In genomic region chr9:114011203-114011602, GRCm38 (mm10) we compare ENCODE assay signal across 23 mouse cellular contexts. TPM values are rescaled to one million over a fixed set of nuclear protein-coding genes. Genes with fewer than 3 reads are reported as not detected.
DNase-seq lines count a peak whose midpoint lies in the region; ATAC-seq and TF ChIP-seq lines count a peak whose summit lies in the region.
"Had no signal": no experiment of that assay in that cellular context is flagged by ENCODE, and none has a peak within 500 bp of the region (broad histone marks: within the 10 kb centered on the region; RNA-seq: fewer than 3 reads in every experiment).

No protein-coding gene starts in this region.

- H3K4me3 ChIP-seq in ES-Bruce4 (ENCODE audit: low read depth, low read length) = no peak overlapping the region
- no peak overlapping the region for H3K4me3 ChIP-seq in liver, embryonic 14.5 days (ENCODE audit: insufficient read depth in 1 of 2, low read depth in 2 of 2, low read length in 2 of 2)
- H3K4me3 ChIP-seq: forebrain, embryonic 10.5 days; heart, embryonic 15.5 days; hindbrain, embryonic 10.5 days; limb, embryonic 15.5 days; lung, embryonic 15.5 days; midbrain, embryonic 15.5 days; neural tube, embryonic 15.5 days had no signal

- WGBS in liver, embryonic 14.5 days (ENCODE audit: insufficient replicate concordance) = 57% methylated on average over 18 of the region's 18 CpGs

- TF ChIP-seq POLR2A in ES-Bruce4 (IDR thresholded peaks at IDR 0.05; ENCODE audit: insufficient read depth, low read length) = no peak

- H3K9me3 ChIP-seq in ES-Bruce4 (replicated peaks; ENCODE audit: control insufficient read depth, insufficient read depth, low read length, poor library complexity, severe bottlenecking) = no peaks in the 10 kb centered on the region
- H3K9me3 ChIP-seq in liver, embryonic 14.5 days (ENCODE audit: control insufficient read depth, low read length) = peaks cover 4% of the 10 kb centered on the region; the same call in 1 of the 2 replicates
- H3K9me3 ChIP-seq: forebrain, embryonic 10.5 days; heart, embryonic 15.5 days; hindbrain, embryonic 10.5 days; limb, embryonic 15.5 days; lung, embryonic 15.5 days; midbrain, embryonic 15.5 days; neural tube, embryonic 15.5 days had no signal

- 0 out of 2 replicates have a peak, but pooled peaks have one; percentile 34 for TF ChIP-seq EP300 in ES-Bruce4 (IDR thresholded peaks at IDR 0.05; ENCODE audit: insufficient read depth, low read depth, low read length)
- no peak for TF ChIP-seq EP300 in liver, embryonic 14.5 days (IDR thresholded peaks at IDR 0.05; ENCODE audit: low read depth)

- TF ChIP-seq CTCF in ES-Bruce4 (IDR thresholded peaks at IDR 0.05; ENCODE audit: low read depth, low read length) = no peak
- TF ChIP-seq CTCF in liver, embryonic 14.5 days (IDR thresholded peaks at IDR 0.05; ENCODE audit: low read depth) = no peak

- H3K4me1 ChIP-seq in ES-Bruce4 (ENCODE audit: control insufficient read depth, insufficient read depth, low read length) = no peaks in the 10 kb centered on the region
- H3K4me1 ChIP-seq in liver, embryonic 14.5 days (replicated peaks; ENCODE audit: control insufficient read depth in 2 of 2, insufficient read depth in 2 of 2, low read length in 1 of 2) = peaks cover 0 to 4% of the 10 kb centered on the region in 2 experiments; a peak in 2 of 4 replicates
- H3K4me1 ChIP-seq: heart, embryonic 15.5 days; limb, embryonic 15.5 days; lung, embryonic 15.5 days; midbrain, embryonic 15.5 days; neural tube, embryonic 15.5 days had no signal

- no peak overlapping the region for H3K9ac ChIP-seq in ES-Bruce4 (ENCODE audit: low read depth, poor library complexity, severe bottlenecking)
- H3K9ac ChIP-seq in liver, embryonic 14.5 days (replicated peaks) = no peak overlapping the region
- H3K9ac ChIP-seq: heart, embryonic 15.5 days; limb, embryonic 15.5 days; lung, embryonic 15.5 days; midbrain, embryonic 15.5 days; neural tube, embryonic 15.5 days had no signal

- peak; percentile 11 for DNase-seq in 416B (ENCODE audit: low read depth)
- DNase-seq in c-Kit-positive CD71-positive TER-119-positive erythroid progenitor cells, embryonic 14.5 days (ENCODE audit: low spot score) = peak; percentile 23
- DNase-seq in liver, embryonic 14.5 days (ENCODE audit: low read depth in 3 of 3, low spot score in 3 of 3) = no peak
- no peak for DNase-seq in lung, postnatal 25 days (ENCODE audit: low spot score)
- DNase-seq in right cerebral cortex, postnatal 4 days = no peak
- DNase-seq in urinary bladder, adult 18-20 months (ENCODE audit: low spot score in 2 of 2) = no peak
- DNase-seq: adrenal gland, postnatal 10 days; cerebellum, adult 11 months; cerebellum, postnatal 25 days; gastrocnemius, postnatal 10 days; heart, adult 18-20 months; kidney, adult 18-20 months; thymus, postnatal 14 days had no signal

- H3K36me3 ChIP-seq in ES-Bruce4 (ENCODE audit: control insufficient read depth, insufficient read depth, low read length, poor library complexity, severe bottlenecking) = no peaks in the 10 kb centered on the region
- H3K36me3 ChIP-seq in liver, embryonic 14.5 days (replicated peaks; ENCODE audit: control insufficient read depth, insufficient read depth, low read depth) = no peaks in the 10 kb centered on the region
- H3K36me3 ChIP-seq: heart, embryonic 15.5 days; limb, embryonic 15.5 days; lung, embryonic 15.5 days had no signal

- H3K27me3 ChIP-seq in ES-Bruce4 (ENCODE audit: control insufficient read depth, insufficient read depth, low read length, poor library complexity, severe bottlenecking) = no peaks in the 10 kb centered on the region
- no peaks in the 10 kb centered on the region for H3K27me3 ChIP-seq in liver, embryonic 14.5 days (ENCODE audit: control insufficient read depth, insufficient read depth, low read length)
- H3K27me3 ChIP-seq: heart, embryonic 15.5 days; limb, embryonic 15.5 days; lung, embryonic 15.5 days; midbrain, embryonic 15.5 days; neural tube, embryonic 15.5 days had no signal

- no peak overlapping the region for H3K4me2 ChIP-seq in liver, embryonic 14.5 days (ENCODE audit: low read depth)
- H3K4me2 ChIP-seq: heart, embryonic 15.5 days; limb, embryonic 15.5 days; lung, embryonic 15.5 days; midbrain, embryonic 15.5 days; neural tube, embryonic 15.5 days had no signal

- ATAC-seq in liver, embryonic 14.5 days (ENCODE audit: insufficient read depth) = 0 out of 2 replicates have a peak, but pooled peaks have one; percentile 21
- ATAC-seq: midbrain, embryonic 15.5 days had no signal

- no peak overlapping the region for H3K27ac ChIP-seq in ES-Bruce4 (ENCODE audit: insufficient read depth, low read length)
- H3K27ac ChIP-seq in liver, embryonic 14.5 days = no peak overlapping the region
- H3K27ac ChIP-seq: forebrain, embryonic 10.5 days; heart, embryonic 15.5 days; hindbrain, embryonic 10.5 days; kidney, postnatal 0 days; limb, embryonic 15.5 days; lung, embryonic 15.5 days; macrophage; midbrain, embryonic 15.5 days; neural tube, embryonic 15.5 days had no signal

RNA-seq across cellular contexts. Expression of gene Fbxl2, which starts 34.8 kb away (rescaled TPM):
- 6.9 and 8.6 TPM in 2 replicates for polyA plus RNA-seq in ES-Bruce4 (2011; ENCODE audit: insufficient read depth, insufficient read length, low read depth, missing spikeins)
- 0.57 and 0.75 TPM in 2 replicates for polyA plus RNA-seq in liver, embryonic 14.5 days (2012; rRNA removed)
- 0.80 and 0.88 TPM in 2 replicates for polyA plus RNA-seq in liver, embryonic 14.5 days (2014; fragmentation: Nextera tagmentation; extraction: Ambion mirVana)

RNA-seq across cellular contexts. Expression of gene Susd5, which starts 45.7 kb away (rescaled TPM):
- polyA plus RNA-seq in ES-Bruce4 (2011; ENCODE audit: insufficient read depth, insufficient read length, low read depth, missing spikeins) = 0.53 and 0.73 TPM in 2 replicates
- 0.01 TPM in 2 replicates for polyA plus RNA-seq in liver, embryonic 14.5 days (2012; rRNA removed)
- polyA plus RNA-seq in liver, embryonic 14.5 days (2014; fragmentation: Nextera tagmentation; extraction: Ambion mirVana) = not detected in 2 replicates
- polyA plus RNA-seq: macrophage had no signal

Comparison
In these comparisons a context has a peak if more than half of its experiments do, and no peak if none do; other contexts are left out.
1. DNase-seq: peak in 416B (single experiment) and c-Kit-positive CD71-positive TER-119-positive erythroid progenitor cells, embryonic 14.5 days (single experiment); none in liver, embryonic 14.5 days (0 of 3), lung, postnatal 25 days (single experiment), right cerebral cortex, postnatal 4 days (single experiment) and urinary bladder, adult 18-20 months (0 of 2).